Mouse (Mus musculus): ENCODE measurements around the gene Zfp300. TPM values are rescaled to one million over a fixed set of nuclear protein-coding genes. Genes with fewer than 3 reads are reported as not detected.

Zfp300 gene
- polyA plus RNA-seq (2012; rRNA removed) = 0.03 and 0.06 TPM in 2 replicates

DNA sequence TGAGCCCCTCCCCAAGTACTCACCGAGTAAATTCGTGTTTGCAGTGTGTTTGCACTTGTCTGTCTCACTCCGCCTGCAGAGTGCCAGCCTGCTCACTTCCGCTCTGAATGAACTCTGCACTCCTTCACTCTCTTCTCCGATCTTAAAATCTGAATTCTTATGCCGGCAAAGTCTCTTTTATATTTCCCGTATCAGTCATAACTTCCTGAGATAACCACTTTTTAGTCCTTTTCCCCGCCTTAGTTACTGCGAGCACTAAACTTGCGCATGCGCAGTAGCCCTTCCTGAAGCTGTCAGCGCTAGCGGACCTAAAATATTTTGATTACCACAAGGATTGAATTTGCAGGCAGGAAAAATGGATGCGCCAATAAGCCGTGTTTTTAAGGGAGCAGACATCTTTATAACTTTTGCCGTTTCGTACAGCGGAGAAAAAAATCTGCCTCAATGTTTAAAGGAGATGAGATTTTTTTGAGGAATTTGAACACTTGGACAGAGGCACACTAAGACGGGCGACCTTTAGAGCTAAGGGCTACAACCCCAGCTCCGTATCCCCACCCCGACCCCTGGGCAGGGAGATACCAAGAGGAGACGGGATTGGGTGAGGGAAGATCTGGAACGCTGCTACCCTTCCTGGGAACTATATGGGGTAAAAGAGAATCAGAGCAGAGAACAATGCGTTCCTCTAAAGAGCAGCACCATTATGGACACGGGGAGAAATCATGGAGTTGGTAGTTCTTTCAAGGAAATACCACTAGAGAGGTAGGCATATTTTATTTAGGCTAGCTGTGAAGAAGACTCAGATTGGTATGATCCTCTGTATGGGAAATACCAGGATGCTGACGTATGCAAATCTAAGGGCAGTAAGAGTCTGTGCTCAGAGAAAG, at the start of gene Zfp300:
Zfp300 (minus strand) TSS at position 545 of the 884 bp plus-strand sequence.

DNA sequence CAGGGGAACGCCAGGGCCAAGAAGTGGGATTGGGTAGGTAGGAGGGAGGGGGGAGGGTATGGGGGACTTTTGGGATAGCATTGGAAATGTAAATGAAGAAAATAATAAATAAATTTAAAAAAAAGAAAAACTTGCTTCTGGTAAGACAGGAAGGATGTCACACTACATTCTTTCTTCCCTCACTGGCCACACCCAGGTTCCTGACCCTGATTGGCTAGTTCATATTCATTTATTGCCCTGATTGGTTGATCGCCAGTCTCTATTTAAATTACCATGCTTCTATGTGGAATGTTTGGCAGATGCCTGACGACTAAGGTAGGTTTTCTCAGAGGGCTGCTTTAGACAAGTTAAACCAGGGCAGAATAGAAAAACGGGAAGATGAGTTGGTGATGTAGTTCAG, 26.2 kb upstream of the Zfp300 start, which contains the start of gene Ssxa1:
Ssxa1 (plus strand) TSS at position 301 of the 400 bp plus-strand sequence.

DNA sequence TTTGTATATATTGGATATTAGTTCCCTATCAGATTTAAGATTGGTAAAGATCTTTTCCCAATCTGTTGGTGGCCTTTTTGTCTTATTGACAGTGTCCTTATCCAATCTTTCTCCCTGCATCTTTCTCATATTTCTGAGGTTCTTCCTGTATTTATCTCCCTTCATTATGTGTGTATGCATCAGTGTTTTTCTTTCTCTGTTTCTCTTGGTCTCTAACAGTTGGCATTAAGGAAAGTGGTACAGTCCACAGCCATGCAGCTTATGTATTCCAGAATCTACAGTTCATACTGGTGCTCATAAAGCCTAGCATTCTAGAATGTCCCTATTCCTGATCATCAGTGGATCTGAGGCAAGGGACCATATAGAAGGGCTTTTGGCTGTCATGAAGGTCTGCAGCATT, 21.2 kb downstream of the Zfp300 start, which contains the start of gene Spaca5:
Spaca5 (plus strand) TSS at position 301 of the 400 bp plus-strand sequence.

DNA sequence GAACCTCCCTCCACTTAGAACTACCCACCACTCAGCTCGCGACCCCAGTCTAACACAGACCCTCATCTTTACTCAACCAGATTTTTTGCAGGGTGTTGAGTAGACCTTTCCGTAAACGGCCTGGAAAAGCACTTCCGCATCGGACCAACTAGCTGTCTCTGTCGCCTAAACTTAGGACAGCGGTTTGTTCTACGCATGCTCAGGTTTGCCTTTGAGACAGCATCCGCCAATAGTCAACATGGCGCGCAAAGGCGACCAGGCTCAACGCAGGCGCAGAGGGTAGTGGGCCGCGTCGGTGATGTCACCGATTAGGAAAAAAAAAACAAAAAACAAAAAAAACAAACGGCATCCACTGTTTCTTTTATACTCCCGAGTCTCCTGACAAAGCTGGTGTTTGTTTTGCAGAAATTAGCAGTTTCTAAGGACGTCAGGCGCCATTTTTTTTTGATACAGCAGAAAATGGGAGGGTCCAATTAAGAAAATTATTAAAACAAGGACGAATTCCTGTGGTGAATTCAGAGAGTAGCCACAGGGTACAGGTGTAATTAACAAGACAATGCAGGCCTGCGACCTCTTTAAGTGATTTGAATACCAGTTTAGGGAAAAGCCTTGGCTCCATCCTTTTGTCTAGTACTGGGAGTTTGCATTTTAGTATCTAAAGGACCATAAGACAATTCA, 27.3 kb downstream of the Zfp300 start, which contains the start of gene Zfp182:
Zfp182 (minus strand) TSS at position 451 of the 678 bp plus-strand sequence.

Other genes with a start within 250 kb of the Zfp300 start
- 1.4 and 2.1 TPM in 2 replicates for gene Timp1, start 219.4 kb downstream of the Zfp300 start, polyA plus RNA-seq (2012; rRNA removed)
- gene Syn1, start 168.5 kb downstream of the Zfp300 start, polyA plus RNA-seq (2012; rRNA removed) = 0.01 and 0.03 TPM in 2 replicates
- gene Cfp, start 158.0 kb downstream of the Zfp300 start, polyA plus RNA-seq (2012; rRNA removed) = 14.6 and 19.4 TPM in 2 replicates
- 1.7 and 2.1 TPM in 2 replicates for gene Elk1, start 138.9 kb downstream of the Zfp300 start, polyA plus RNA-seq (2012; rRNA removed)
- gene Uxt, start 127.5 kb downstream of the Zfp300 start, polyA plus RNA-seq (2012; rRNA removed) = 14.6 and 20.0 TPM in 2 replicates
- gene Zfp182, start 27.2 kb downstream of the Zfp300 start, polyA plus RNA-seq (2012; rRNA removed) = 1.8 and 2.1 TPM in 2 replicates
- gene Spaca5, start 21.1 kb downstream of the Zfp300 start, polyA plus RNA-seq (2012; rRNA removed) = not detected in 2 replicates
- gene Ssxa1, start 26.3 kb upstream of the Zfp300 start, polyA plus RNA-seq (2012; rRNA removed) = not detected in 2 replicates
- not detected in 2 replicates for gene Gm21876, start 86.1 kb upstream of the Zfp300 start, polyA plus RNA-seq (2012; rRNA removed)

Data from liver, embryonic 14 days (tissue).